Mouse (Mus musculus): ENCODE results near the gene Vmn1r85.
"Not testable (repeated sequence)": the region's sequence is repeated elsewhere in the genome, so short reads cannot be mapped to it uniquely, and the experiment has no call there.

Vmn1r85 gene

DNA sequence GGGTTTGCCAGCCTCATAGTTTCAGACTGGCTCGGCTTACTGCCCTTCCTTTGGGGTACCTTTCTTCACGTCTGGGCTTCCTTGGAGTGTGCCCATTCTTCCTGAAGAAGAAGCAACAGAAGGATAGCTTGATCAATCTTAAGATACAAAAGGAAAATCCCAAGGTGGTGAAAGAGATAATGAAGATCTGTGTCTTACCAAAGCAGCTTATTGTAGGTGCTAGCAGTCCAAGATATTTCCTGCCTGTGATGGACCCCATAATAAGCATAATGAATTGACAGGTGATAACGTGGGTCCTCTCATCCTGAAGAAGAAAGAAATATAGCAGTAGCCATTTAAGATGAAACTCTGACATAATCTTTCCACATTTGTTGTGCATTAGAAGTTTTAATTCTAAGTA lies at the start of gene Vmn1r85:
TSS of gene Vmn1r85 (minus strand) at position 101 of the 400 bp plus-strand sequence.
- no peak for DNase-seq (ENCODE audit: low spot score in 2 of 2)

DNA sequence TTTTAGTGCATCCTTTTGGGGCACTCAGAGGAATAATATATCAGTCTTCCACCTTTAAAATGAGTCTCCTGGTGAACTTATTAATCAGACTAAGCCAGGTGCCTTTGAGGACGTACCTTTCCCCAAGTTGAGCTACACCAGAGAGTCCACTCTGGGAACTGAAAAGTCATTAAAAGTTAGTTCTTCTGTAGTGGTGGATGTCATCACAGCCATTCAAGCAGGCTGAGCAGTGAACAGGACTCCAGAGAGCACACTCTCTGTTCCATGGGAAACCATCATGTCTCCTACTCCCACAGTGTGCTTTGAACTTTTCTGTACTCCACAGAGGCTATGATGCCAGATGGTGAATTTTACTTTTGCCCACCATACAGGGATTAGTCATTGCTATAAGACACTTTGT lies 45.1 kb upstream of the Vmn1r85 start, which contains the start of gene Vmn1r87:
TSS of gene Vmn1r87 (minus strand) at position 101 of the 400 bp plus-strand sequence.
- DNase-seq (ENCODE audit: low spot score in 2 of 2), result no peak

DNA sequence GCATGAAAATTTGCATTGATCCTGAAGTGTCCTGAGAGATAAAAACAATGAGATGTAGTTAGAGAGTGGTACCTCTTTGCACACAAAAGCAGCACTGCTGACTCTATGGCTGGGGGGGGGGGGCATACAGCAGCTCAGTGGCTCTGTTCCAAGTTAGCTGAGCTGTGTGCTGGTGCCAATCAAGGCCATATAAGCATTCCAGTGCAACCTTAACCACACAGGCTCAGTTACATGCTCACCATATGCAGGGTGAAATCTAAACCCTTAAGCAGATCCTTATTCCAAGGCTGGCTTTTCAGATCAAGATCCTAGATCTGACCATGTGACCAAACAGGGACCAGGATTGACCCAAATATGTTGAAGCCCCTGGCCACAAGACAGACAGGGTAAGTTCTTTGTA lies 42.4 kb upstream of the Vmn1r85 start:
- no peak for DNase-seq (ENCODE audit: low spot score in 2 of 2)

DNA sequence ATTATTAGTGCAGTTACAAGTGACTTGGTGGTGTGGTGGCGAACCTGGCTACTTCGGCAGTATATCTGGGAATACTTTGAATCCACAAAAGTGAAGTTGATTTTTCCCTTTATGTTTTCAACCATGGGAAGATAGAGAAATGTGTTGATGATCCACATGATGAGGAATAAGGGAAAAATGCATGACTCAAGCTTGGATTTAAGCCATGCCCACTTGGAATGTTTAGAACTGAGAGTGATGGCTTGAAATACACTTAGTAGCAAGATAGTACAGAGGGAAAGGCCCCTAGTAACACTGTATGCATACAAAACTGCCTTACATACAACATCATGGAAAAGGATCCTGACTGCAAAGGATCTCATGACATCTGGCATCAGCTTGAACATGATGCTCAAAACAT lies 36.9 kb upstream of the Vmn1r85 start:
- no peak for DNase-seq (ENCODE audit: low spot score in 2 of 2)

DNA sequence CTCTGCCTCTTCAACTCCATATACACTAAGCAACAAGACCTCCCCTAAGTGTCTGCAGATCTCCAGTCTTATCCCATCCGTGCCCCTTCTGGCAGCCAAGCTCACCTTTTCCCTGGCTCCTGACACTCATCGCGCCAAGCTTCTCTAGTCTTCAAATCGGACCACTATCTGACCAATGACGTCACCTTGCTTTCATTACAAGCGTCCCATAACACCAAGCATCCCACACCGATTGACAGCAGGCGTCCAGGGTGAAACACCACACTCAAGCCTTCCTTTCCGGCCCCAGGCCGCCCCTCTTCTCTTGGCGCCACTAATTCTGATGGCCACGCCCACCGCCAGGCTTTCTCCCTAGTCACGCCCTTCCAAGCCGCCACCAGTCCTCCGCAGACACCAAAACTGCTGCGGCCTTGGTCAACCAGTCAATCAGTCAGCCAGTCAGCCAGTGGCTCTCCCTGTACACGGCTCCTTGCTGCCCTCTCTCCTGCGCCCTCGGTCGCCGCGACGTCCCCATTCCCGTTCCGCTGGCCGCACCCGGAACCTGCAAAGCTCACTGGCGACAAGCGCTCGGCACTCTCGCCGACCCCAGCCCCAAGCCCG lies 28.7 kb upstream of the Vmn1r85 start:
- DNase-seq (ENCODE audit: low spot score in 2 of 2), result not testable (repeated sequence)

DNA sequence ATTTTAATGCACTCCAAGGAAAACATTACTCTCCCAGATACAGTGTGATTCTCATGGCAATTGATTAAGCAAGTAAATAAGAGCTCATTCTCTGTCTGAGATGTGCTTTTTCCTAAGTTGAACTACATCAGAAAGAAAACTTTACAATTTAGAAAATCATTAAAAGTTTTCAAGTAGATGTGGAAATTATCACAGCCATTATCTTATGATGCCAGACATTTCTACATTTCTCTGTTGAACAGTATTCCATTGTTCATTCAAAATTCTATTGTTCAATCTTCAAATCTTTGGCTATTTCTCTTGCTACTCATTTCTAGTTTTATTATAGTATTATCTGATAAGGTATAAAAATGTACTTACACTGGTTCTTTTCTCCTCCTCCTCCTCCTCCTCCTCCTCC lies 24.8 kb upstream of the Vmn1r85 start, which contains the start of gene Vmn1r86:
TSS of gene Vmn1r86 (minus strand) at position 101 of the 400 bp plus-strand sequence.
- no peak for DNase-seq (ENCODE audit: low spot score in 2 of 2)

DNA sequence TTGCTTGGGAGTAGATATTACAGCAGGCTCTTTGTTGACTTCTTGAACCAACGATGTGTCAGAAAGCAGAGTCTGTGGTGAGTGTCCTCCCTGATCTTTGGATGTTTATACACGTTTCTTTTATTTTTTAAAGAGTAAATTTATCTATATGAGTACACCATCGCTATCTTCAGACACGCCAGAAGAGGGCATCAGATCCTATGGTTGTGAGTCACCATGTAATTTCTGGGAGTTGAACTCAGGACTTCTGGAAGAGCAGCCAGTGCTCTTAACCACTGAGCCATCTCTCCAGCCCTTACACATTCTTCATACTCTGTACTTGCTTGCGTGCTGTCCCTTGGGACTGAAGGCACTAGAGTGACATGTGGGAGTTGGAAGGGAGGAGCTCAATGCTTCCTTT lies 22.7 kb downstream of the Vmn1r85 start:
- DNase-seq (ENCODE audit: low spot score in 2 of 2), result no peak

DNA sequence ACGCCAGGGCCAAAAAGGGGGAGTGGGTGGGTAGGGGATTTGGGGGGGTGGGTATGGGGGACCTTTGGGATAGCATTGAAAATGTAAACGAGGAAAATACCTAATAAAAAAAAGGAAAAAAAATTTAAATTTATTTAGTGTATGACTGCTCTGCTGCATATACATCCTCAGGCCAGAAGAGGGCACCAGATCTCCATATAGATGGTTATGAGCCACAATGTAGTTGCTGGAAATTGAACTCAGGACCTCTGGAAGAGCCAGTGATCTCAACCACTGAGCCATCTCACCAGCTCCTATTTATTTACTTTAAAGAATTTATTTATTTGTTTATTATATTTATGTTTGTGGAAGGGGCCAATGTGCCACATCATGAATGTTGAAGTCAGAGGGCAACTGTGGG lies 31.6 kb downstream of the Vmn1r85 start:
- not testable (repeated sequence) for DNase-seq (ENCODE audit: low spot score in 2 of 2)

DNA sequence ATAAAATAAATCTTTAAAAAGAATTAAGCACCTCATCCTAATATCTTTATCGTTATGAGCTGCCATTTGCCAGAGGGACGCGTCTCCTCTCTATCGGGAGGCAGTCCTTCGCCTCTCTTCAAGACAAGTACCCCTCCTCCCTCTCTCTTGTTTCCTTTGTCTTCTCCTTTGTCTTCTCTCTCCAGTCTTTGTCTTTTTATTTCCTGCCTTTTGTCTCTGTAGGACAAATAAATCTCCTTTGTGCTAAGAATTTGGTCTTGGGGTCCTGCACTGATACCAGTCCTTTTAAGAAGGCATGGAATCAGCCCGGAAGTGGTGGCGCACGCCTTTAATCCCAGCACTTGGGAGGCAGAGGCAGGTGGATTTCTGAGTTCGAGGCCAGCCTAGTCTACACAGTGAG lies 35.4 kb downstream of the Vmn1r85 start:
- no peak for DNase-seq (ENCODE audit: low spot score in 2 of 2)

DNA sequence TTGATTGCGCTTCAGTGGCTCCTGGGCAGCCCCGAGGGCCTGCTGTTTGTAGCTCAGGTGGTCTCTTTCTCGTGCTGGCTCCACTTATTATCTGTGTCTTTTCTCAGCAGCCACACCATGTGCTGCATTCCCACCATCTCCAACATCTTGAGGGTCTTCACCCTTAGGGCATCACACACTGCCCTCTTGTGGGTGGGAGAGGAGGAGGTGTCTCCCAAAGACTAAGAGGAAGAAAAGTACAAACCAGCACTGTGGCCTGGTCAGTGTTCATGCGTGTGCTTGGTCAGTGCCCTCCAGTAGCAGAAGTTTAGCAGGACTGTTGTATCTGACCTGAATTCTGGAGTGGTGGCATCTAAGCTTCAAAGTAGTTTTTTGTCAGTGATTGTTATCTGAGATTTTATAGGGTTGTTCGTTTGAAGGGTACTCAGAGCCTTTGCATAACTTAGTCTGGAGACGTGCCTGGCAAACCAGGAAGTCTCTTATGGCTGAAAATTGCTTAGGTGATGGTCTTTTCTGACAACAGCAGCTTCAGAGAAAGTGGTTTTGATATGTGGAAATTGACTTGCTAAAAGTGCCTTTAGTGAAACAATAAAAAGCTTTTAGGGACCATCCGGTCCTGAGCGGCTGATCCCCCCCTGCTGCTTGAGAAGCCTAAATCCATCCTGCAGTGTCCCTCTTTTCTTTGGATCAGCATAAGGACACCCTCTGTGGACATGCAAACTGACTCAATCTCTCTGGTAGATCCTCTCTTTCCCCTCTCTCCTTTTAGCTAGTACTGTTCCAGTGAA lies 37.9 kb downstream of the Vmn1r85 start:
- no peak for DNase-seq (ENCODE audit: low spot score in 2 of 2)

DNA sequence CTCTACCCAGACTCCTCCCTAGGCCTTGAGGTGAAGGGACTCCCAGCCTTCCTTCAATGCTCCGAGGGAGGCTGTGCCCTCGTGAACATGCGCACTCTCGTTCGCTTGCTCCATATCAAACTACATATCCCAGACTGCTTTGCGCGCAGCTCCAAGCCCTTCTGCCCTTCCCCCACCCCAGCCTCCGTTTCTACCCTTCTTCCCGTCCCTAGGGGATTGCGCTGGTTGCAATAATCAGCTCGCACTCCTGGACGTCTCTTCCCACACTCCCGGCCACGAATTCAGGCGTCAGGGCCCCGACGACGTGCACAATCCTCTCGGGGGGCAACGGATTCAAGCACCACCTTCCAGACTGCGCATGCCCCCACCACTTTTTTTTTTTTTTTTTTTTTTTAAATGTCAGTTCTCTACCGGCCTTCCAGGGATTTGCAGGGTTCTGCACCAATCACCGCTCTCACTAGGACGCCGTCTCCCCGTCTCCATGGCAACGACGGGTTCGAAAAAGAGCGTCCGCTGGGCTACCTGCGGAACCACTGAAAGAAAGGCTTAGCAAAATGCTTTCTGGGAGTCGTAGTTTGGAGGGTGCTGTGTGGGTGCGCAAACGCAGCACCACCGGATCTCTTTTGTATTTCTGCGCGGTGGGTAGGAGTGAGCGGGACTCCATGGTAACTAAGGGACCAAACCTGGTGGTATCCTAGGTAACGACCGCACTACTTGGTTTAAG lies 40.5 kb downstream of the Vmn1r85 start, which contains the start of gene Mzf1:
TSS of gene Mzf1 (minus strand) at position 478 of the 724 bp plus-strand sequence.
- peak; percentile 95 to 98 for DNase-seq (ENCODE audit: low spot score in 2 of 2)

DNA sequence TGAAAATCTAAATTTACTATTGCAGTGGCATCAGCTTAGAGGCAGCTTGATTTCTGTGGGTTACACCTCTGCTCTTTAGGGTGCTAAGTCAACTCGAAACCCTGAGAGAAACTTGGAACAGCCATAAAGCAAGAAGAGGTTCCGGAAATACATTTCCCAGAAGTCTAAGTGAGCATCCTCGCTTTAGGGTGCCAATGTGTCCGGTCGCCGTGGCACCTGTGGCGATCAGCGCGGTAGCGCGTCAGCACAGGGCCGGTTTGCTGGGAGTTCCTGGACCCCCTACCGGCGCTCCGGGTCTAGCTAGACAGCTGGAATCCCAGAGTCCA lies 41.0 kb downstream of the Vmn1r85 start:
- no peak for DNase-seq (ENCODE audit: low spot score in 2 of 2)

DNA sequence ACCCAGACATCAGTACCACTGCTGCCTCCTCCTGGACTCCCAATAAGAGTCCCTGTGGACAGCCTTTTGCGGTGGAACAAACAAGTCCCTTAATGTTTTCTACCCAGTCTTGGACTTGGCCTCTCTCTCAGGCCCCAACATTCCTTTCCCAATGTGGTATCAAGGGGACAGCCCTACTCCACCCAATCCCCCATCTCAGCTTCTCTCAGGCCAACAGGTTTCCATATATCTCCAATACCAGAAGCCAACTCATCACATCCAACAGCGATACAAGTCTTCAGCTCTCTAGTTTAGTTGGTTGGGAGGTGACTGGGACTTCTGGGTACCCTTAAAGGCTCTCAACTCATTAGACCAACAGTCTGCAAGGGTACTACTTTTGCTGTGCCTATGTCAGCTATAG lies 41.5 kb downstream of the Vmn1r85 start:
- no peak for DNase-seq (ENCODE audit: low spot score in 2 of 2)

DNA sequence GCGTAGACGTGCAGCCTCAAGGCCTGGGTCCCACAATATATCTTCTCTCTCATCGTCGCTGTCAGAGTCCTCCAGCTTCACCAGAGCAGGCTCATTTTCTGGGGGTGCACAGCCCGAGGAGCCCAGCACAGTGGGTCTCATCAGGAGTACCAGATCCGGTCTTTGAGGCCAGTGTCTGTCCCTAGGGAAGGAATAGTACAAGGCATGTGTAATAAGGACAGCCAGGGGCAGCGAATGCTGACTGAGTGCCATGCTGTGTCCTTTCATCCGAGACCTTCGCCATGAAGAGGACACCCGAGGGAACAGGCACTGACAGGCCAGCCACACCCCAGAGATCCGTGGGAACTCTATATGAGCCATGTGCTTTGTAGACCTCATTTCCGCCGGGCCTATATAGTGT lies 42.0 kb downstream of the Vmn1r85 start:
- DNase-seq (ENCODE audit: low spot score in 2 of 2), result no peak

DNA sequence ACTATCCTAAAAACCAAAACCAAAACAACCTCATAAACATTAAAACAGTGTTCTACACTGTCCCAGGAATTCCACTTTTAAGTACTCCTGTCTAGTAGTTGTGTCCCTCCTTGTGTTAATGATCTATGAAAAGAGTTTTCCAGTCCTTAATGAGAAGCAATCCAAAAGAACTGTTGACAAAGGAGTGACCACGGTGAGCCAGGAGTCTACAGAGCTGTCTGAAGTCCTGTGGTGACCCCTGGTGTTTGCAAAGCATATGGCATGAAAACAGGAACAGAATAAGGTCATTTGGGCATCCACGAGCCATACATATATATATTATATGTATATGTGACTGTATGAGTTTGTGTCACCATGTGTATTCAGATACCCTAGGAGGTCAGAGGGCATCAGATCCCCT lies 48.9 kb downstream of the Vmn1r85 start:
- DNase-seq (ENCODE audit: low spot score in 2 of 2), result no peak

DNA sequence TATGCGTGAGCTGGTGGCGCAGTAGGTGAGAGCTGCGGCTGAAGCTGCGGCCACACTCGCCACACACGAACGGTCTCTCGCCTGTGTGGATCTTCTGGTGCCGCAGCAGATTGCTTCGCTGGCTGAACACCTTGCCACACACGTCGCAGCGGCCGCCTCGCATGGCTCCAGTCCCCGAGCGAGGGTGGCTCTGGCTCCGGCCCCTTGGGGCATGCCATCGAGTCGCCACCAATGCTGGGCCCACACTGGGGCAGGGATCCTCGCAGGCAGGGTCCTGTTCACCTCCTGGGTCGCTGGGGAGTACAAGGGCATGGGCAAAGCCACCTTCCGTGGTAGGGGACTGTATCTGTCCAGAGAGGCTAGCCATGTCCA lies 50.7 kb downstream of the Vmn1r85 start:
- no peak for DNase-seq (ENCODE audit: low spot score in 2 of 2)

DNA sequence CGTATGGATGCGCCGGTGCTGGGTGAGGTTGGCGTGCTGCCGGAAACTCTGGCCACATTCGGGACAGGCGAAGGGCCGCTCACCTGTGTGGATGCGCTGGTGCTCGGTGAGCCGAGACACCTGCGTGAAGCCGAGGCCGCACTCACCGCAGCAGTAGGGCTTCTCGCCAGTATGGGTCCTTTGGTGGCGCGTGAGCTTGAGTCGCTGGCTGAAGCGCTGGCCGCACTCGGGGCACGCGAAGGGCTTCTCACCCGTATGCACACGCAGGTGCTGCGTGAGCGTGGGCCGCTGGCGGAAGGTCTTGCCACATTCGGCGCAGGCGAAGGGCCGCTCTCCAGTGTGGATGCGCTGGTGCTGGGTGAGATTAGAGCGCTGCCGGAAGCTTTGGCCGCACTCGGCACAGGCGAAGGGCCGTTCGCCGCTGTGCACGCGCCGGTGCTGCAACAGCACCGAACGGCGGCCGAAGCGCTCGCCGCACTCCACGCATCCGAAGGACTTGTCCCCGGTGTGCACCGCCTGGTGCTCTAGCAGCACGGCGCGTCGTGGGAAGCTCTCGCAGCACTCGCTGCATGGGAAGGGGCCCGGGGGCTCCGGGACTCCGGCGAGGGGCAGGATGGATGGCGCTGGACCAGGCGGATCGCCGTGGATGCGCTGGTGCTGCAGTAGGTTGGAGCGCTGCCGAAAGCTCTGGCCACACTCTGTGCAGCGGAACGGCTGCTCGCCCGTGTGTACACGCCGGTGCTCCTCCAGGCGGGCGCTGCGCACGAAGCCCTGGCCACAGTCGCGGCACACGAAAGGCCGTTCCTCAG lies 51.3 kb downstream of the Vmn1r85 start:
- no peak for DNase-seq (ENCODE audit: low spot score in 2 of 2)

DNA sequence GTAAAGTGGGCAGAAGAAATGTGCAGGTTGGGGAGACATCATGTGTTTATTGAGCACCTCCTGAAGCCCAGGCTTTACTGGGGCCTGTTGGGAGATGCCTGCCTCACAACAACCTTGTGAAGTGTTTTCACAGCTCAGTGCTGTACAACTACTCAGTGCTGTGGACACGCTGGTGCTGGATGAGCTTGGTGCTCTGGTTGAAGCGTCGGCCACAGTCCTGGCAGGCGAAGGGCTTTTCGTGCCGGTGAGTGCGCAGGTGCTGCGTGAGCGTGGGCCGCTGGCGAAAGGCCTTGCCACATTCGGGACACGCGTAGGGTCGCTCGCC lies 51.9 kb downstream of the Vmn1r85 start:
- no peak for DNase-seq (ENCODE audit: low spot score in 2 of 2)

DNA sequence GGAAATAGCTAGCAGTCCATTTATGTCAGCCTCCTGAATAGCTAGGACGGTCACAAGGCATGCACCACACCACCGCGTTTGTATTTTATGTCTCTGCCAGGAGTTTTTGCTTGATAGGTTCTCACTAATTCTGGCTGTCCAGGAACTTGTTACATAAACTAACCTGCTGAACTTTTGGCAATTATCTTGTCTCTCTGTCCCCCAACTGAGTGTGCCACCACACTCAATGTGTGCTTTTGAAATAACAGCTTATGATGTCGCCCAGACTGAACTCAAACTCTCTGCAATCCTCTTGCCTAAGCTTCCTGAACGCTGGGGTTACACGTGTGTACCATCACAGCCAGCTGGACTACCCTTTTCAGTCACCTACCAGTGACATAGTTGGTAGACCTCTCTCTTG lies 52.5 kb downstream of the Vmn1r85 start:
- no peak for DNase-seq (ENCODE audit: low spot score in 2 of 2)

DNA sequence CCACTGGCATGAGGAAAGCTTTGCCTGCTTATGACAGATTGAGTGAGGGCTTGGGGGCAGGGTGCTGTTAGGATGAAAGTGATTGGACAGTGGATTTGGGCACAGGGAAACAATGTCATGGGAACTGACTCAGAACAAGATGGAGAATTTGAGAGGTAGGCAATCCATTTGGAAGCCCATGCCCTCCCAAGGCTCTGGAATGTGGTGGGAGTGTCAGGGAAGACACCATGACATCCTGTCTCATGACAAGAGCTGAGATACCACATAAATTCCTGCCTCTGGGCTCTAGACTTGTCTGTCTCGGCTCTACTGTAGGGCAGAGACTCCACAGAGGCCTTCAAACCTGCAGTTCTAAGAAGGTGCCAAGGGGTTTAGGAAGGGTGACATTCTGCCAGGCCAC lies 53.7 kb downstream of the Vmn1r85 start:
- no peak for DNase-seq (ENCODE audit: low spot score in 2 of 2)

DNA sequence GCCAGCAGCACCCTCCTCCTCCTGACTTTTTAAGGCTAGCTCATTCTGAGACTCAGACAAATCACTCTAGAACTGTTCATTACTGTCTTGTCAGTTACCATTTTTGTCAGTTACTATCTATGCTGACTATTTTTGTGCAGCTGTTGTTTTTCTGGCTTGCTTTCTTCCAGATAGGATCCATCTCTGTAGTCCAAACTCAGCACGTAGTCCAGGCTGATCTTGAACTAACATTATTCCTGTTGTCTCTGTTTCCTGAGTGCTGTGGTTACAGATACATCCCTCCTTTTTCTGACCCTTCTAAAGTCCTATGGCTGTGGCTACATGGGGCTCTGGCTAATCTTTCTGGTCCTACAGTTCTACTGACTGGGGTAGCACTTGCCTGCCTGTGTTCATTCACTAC lies 55.8 kb downstream of the Vmn1r85 start:
- DNase-seq (ENCODE audit: low spot score in 2 of 2), result no peak

DNA sequence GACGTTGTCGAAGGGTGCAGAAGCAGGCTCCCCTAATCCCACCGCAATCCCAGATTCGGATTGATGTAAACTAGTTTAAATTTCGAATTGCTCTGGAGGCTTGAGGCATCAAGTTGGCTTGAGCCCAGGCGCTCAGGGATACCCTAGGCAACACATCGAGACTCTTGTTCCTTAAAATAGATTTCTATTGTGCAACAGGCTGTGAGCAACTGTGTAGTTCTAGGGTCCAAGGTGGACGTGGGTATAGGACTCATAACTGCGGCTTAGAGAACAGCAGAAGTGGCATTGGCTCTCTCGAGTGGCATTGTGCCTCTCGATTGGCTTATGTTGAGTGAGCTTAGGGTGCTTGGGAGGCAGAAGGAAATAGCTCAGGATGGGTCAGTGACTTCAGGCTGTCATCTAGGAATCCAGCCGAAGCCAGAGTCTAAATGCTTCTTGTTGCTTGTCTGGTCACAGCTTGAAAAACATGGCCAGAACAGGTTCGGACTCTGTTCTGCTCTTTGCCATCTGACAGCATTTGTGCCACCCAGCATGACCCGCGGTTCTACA lies 56.3 kb downstream of the Vmn1r85 start:
- DNase-seq (ENCODE audit: low spot score in 2 of 2), result no peak

Data from frontal cortex, postnatal 14 days (tissue).